ENCODE assay signal across 17 mouse cellular contexts in genomic region chr2:48586162-48586830, GRCm38 (mm10).
DNase-seq lines count a peak whose midpoint lies in the region; ATAC-seq lines count a peak whose summit lies in the region.
"Had no signal": no experiment of that assay in that cellular context is flagged by ENCODE, and none has a peak within 500 bp of the region (broad histone marks: within the 10 kb centered on the region; RNA-seq: fewer than 3 reads in every experiment).

No protein-coding gene starts in this region.

- H3K27ac ChIP-seq in forebrain, embryonic 12.5 days: no peak overlapping the region; the same call in 1 of the 2 replicates
- H3K27ac ChIP-seq in hindbrain, embryonic 12.5 days: no peak overlapping the region
- no peak overlapping the region for H3K27ac ChIP-seq in midbrain, embryonic 12.5 days (replicated peaks)
- H3K27ac ChIP-seq: kidney, embryonic 15.5 days; liver, embryonic 14.5 days; lung, embryonic 15.5 days; neural tube, embryonic 13.5 days had no signal

- H3K36me3 ChIP-seq in forebrain, embryonic 12.5 days (replicated peaks): no peaks in the 10 kb centered on the region
- no peaks in the 10 kb centered on the region for H3K36me3 ChIP-seq in hindbrain, embryonic 12.5 days
- H3K36me3 ChIP-seq in midbrain, embryonic 12.5 days: no peaks in the 10 kb centered on the region
- H3K36me3 ChIP-seq: heart, embryonic 12.5 days; kidney, embryonic 15.5 days; lung, embryonic 15.5 days; neural tube, embryonic 13.5 days had no signal

- H3K9me3 ChIP-seq in forebrain, embryonic 12.5 days: no peaks in the 10 kb centered on the region
- H3K9me3 ChIP-seq in hindbrain, embryonic 12.5 days (replicated peaks): no peaks in the 10 kb centered on the region
- no peaks in the 10 kb centered on the region for H3K9me3 ChIP-seq in midbrain, embryonic 12.5 days
- H3K9me3 ChIP-seq: heart, embryonic 12.5 days; kidney, embryonic 15.5 days; lung, embryonic 15.5 days; neural tube, embryonic 13.5 days had no signal

- H3K4me3 ChIP-seq in forebrain, embryonic 12.5 days (replicated peaks): no peak overlapping the region
- no peak overlapping the region for H3K4me3 ChIP-seq in hindbrain, embryonic 12.5 days
- H3K4me3 ChIP-seq in midbrain, embryonic 12.5 days: no peak overlapping the region
- H3K4me3 ChIP-seq: heart, embryonic 12.5 days; kidney, embryonic 15.5 days; lung, embryonic 15.5 days; neural tube, embryonic 13.5 days had no signal

- ATAC-seq in forebrain, embryonic 12.5 days (ENCODE audit: low FRiP score): peak; percentile 79
- ATAC-seq in hindbrain, embryonic 12.5 days (ENCODE audit: low FRiP score): peak; percentile 60; the same call in 1 of the 2 replicates
- ATAC-seq in midbrain, embryonic 12.5 days (ENCODE audit: low FRiP score, low read depth): peak; percentile 58; the same call in 1 of the 2 replicates

- H3K9ac ChIP-seq in forebrain, embryonic 12.5 days: no peak overlapping the region
- no peak overlapping the region for H3K9ac ChIP-seq in hindbrain, embryonic 12.5 days
- no peak overlapping the region for H3K9ac ChIP-seq in midbrain, embryonic 12.5 days (replicated peaks)
- H3K9ac ChIP-seq: heart, embryonic 12.5 days; kidney, embryonic 15.5 days; liver, embryonic 14.5 days; lung, embryonic 15.5 days; neural tube, embryonic 13.5 days had no signal

- H3K4me1 ChIP-seq in forebrain, embryonic 12.5 days: peaks cover 11% of the 10 kb centered on the region
- H3K4me1 ChIP-seq in hindbrain, embryonic 12.5 days: no peaks in the 10 kb centered on the region
- peaks cover 11% of the 10 kb centered on the region for H3K4me1 ChIP-seq in midbrain, embryonic 12.5 days
- H3K4me1 ChIP-seq: heart, embryonic 12.5 days; kidney, embryonic 15.5 days; lung, embryonic 15.5 days; neural tube, embryonic 13.5 days had no signal

- WGBS in forebrain, embryonic 12.5 days: 34% methylated on average over 7 of the region's 7 CpGs
- WGBS in hindbrain, embryonic 12.5 days: 44% methylated on average over 7 of the region's 7 CpGs
- WGBS in midbrain, embryonic 12.5 days: 34% methylated on average over 7 of the region's 7 CpGs

- DNase-seq in brain, adult 2 months (ENCODE audit: low read depth, low spot score): peak; percentile 21
- DNase-seq in gastrocnemius, postnatal 4 days (ENCODE audit: low spot score in 2 of 2): no peak
- DNase-seq in kidney, adult 11 months: no peak
- no peak for DNase-seq in gastrocnemius, adult 8-10 months (ENCODE audit: low spot score in 2 of 2)
- DNase-seq: cerebellum, postnatal 10 days; embryo, embryonic 11 days; heart, postnatal 14 days; kidney, postnatal 4 days; thymus, postnatal 25 days had no signal

- no peaks in the 10 kb centered on the region for H3K27me3 ChIP-seq in forebrain, embryonic 12.5 days
- H3K27me3 ChIP-seq in hindbrain, embryonic 12.5 days: no peaks in the 10 kb centered on the region
- no peaks in the 10 kb centered on the region for H3K27me3 ChIP-seq in midbrain, embryonic 12.5 days
- H3K27me3 ChIP-seq: heart, embryonic 12.5 days; kidney, embryonic 15.5 days; lung, embryonic 15.5 days; neural tube, embryonic 13.5 days had no signal

- no peak overlapping the region for H3K4me2 ChIP-seq in forebrain, embryonic 12.5 days
- no peak overlapping the region for H3K4me2 ChIP-seq in hindbrain, embryonic 12.5 days (replicated peaks)
- no peak overlapping the region for H3K4me2 ChIP-seq in midbrain, embryonic 12.5 days (replicated peaks)
- H3K4me2 ChIP-seq: heart, embryonic 12.5 days; kidney, embryonic 15.5 days; lung, embryonic 15.5 days; neural tube, embryonic 13.5 days had no signal
